Mouse (Mus musculus) embryo, embryonic 11 days (tissue): ENCODE results near the gene Naa25.

ENCODE experiments used
- DNase-seq: peaks from one replicate; pipeline ENCODE4 v3.0.0-alpha.2; 2015

Gene Naa25

DNA sequence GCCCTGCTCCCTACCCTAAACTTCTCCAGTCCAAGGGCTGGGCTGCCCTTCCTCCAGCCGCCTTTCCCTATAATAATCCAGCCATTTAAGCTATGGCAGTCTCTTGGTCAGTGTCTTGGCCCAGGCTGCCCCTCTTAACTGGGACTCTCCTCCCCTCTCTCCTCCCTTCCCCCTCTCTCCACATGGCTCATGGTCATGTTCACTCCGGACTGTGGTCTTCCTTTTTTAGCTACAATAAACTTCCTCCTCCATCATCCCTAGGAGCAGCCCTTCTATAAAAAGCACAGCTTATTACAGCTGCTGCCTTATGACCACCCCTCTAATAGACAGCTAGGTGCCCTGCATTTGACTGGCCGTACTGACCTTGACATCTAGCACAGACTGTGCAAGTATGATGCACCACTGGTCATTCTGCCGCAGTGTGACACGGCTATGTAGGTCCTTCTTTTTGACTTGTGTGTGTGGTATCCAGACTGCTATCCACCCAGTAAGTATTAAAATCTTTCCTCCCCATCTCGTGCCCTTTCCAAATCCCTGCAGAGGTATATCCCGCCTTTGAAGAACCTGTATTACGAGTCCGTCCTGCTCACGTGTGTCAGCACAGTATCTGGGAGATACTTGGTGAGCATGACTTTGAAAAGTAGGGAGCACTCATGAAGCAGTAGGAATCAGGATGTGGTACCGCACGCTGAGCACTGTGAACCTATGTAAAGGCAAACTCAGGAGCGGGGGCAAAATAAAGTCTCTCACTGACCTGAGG, 56.2 kb downstream of the Naa25 start:
- no peak for DNase-seq

DNA sequence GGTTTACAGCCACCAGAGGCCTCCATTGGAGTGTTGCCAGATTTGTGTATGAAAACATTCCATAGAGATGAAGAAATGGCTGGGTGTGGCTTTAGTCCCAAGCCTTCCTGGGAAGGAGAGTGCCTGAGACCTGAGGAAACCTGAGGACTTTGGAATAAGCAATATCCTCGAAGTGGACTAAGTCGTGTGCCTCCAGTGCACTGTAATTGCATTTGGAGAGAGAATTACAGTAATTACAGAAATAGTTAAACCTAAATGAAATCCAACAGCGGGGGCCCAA, 56.7 kb downstream of the Naa25 start:
- DNase-seq, result no peak

DNA sequence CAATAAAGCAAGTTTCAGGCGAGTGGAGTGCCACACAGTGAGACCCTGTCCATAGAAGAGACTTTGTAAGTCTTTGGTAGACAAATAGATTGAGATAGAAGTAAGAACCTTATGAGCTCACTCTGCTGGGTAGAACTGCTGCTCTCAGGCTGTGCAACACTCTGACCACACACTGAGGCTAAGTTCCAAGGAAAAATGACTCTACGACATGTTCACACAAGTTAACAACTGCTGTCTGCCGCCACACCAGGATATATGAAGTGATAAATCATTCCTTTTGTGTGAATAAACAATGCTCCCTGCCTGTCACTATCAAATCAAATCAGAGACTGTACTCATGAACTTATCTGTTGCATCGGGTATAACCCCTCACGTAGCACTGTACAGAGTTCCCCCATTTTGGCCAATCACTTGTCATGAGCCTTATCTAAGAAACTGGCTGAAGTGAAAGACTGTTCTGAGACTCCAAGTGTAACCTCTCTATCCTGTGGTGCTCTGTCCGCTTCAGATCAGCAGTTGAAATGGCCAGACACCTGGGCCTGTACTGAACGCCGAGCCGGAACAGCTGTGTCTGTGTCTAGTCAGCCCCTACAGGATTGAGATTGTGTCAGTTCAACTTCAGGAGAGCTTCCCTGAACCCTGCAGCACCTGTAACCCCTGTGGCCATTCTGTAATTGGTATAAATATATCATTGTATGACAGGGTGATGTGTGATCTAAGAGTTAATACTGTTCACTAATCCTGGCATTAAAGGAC, 58.0 kb downstream of the Naa25 start:
- DNase-seq, result no peak

DNA sequence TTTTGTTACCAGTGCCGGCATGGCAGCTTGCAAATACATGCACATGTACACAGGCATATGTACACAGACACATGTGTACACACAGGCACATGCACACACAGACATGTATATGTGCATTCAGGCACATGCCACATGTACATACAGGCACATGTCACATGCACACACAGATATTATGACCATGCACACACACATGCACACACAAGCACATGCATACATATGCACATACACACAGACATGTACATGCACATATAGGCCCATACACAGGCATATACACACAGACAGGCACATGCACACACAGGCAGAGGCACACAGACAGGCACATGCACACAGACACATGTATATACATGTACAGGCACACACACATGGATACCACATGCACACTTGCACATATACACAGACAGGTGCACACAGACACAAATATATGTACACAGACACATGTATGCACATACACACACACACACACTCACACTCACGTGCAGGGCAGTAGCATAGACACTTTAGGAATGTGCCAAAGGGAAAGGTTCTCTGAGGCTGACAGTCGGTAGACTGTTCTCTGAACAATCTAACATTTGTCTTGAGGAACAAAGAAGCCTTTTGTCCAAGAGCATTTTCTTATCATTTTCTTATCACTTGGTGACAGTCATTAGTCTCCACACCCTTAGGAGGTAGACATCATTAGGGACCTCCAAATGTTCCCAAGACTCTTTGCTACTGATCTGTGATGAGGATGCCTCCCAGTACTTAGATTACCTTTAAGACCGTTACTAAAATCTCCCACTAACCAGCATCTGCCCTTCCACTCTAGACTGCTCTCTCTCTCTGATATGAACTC, 63.8 kb downstream of the Naa25 start:
- DNase-seq, result no peak

DNA sequence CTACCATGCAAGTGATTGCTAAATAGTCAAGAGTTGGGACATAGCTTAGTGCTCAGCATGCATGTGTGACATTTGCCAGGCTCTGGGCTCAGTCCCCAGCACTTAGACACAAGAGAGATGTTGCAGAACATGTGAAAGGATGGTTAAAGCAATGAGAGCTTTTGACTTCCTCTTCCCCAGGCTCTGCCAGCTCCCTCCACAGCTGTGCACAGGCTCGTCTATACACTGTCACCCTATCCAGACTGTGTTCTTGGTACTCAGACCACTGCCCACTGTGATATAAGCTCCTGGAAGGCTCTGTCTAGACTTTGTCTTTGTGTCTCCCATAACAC, 64.4 kb downstream of the Naa25 start:
- DNase-seq, result no peak

DNA sequence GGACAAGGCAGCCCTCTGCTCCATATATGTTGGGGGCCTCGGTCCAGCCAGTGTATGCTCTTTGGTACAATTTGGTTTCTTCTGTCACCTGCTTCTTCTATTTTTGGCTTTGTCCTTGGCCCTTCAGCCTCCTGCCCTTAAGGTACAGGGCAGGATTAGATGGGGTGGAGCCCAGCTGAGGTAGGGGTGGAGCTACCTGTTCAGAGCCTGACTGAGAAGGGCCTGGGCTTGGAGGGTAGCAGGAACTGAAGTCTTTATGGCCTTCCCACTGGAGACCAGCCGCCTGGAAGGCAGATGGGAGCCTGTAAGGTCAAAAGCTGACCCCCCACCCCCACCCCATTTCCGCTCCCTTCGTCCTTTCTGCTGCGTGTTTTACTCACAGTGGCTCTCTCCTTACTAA, 65.2 kb downstream of the Naa25 start:
- DNase-seq, result no peak

DNA sequence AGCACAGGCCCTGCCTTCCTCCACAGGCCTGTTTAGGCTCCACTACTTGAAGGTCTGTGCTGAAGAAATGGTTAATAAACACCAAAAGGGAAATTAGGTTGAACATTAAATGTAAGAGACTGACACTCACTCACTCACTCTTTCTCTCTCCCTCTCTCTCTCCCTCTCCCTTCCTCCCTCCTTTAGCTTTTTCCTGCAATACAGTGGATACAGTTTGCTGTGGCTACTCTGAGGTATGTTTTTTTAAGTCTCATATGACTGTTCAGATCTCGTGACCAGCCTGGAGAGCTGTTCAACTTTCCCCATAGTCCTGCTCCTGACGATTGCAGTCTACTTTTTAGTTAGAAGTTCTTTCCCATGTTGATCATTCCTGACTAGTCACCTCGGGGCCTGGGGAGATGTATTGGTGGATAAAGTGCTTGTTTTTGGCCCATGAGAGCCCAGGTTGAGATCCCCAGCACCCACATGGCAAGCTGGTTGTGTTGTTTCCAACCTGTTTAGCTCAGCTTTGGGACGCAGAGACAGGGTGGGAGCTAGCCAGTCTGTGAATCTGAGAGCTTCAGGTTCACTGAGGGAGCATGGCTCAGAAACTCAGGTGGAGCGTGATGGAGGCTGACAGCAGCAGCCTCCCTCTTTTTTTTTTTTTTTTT, 66.0 kb downstream of the Naa25 start:
- DNase-seq, result no peak

DNA sequence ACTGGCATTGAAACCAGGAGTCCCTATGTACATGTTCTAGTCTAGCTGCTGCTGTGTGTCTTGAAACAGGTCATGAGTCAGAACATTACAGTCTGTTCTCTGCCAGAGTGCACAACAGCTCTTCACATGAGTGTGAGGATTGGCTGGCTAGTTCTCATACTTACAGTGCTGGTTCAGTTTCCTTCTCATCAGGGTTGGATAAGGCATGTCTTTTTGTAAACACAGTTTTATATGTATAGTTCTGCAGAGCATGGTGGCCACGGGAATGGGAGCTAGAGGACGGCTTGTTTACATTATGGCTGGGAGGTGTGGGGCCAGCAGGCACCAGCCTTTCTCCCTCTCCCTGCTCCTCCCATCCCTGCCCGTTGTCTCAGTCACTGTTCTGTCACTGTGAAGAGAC, 71.8 kb downstream of the Naa25 start:
- no peak for DNase-seq

DNA sequence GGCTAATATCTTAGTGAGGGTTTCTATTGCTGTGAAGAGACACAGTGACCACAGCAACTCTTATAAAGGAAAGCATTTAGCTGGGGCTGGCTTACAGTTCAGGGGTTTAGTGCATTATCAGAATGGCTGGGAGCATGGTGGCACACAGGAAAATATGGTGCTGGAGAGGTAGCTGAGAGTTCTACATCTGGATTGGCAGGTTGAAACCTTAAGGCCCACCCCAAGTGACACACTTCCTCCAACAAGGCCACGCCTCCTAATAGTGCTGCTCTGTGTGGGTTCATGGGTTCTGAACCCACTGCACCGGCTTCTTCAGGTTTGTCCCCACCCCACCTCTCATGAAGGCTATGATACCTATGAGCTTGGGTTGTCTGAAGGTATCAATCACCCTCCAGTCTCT, 74.7 kb downstream of the Naa25 start:
- DNase-seq, result no peak

DNA sequence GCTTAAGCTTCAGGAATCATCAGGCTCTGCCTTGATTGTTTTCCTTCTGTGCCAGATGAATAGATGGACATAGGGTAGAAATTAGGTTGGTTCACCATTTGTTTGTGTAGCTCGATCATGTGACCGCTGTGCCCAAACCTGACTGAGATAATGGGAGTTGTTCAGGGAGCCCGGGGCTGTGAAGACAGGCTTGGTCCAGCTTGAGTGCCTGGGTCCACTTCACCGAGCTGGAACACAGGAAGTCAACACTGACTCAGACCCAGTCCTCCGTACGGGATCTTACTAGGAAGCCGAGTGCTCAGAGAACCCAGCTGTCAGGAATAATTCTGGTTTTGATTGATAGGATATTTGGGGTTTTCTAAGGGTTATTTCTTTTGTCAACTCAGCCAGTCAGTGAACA, 76.9 kb downstream of the Naa25 start:
- no peak for DNase-seq

DNA sequence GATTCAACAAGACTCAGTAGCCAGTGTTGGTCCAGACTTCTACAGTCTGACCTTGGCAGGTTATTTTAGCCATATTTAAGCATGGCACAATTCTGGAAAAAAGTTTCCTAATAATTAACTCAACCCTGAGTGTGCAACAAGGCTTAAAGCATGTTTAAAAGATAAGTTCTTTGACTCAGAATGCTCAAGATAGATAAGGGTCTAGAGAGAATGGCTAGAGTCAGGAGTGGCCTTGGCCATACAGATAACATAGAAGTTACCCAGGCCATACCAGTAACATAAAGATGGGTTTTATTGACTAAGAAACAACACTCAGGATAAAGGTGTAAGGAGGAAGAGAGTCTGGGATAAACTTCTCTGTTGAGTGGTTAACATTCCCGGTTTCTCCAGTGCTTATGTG, 78.3 kb downstream of the Naa25 start:
- no peak for DNase-seq

DNA sequence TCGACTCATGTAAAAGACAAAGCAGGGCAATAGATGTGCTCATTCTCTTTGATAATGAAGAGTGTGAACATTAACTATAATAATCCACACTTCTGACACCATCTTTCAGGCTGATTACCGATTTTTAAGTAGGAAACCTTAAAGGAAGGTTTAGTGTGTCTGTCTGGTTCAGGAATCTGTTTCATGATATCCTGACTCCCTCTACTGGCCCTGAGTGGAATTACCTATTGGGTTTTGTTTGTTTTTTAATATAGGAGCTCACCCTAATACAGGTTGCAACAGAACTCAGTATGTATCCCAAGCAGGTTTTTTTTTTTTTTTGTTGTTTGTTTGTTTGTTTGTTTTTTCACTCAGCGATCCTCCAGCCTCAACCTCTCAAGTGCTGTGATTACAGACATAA, 79.9 kb downstream of the Naa25 start:
- DNase-seq, result peak; percentile 78

DNA sequence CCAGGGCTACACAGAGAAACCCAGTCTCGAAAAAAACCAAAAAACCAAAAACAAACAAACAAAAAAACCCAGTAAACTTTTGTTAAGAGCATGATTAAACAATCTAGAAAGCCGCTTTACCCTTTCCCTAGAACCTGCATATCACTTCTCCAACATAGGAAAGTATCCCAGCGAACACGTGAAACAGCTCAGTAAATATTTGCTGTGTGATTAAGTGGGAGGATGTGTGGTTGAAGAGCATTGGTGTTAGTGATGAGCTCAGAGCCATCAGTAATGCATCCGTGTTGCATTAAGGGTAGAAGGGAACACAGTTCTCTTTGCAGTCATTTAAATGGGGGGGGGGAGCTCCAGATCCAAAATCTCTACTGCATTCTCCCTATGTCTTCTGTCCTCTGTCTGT, 87.1 kb downstream of the Naa25 start:
- no peak for DNase-seq

DNA sequence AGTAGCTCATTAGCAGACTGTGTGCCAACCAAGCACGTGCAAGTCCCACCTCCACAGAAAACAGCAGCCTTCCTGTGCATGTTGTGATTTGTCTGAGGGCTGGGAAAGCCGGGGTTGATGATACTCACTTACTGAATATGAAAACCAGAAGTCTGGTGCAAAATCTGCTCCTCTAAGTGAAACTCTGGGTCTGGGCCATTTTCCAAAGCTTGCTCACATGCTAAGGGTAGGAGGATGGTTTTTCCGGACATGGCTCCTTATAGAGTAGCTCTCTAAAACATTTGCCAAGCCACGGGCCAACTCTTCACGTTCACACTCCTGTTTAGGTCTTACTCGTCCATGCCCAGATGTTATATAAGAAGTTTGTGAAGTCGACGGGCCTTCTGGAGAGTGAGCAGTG, 95.6 kb downstream of the Naa25 start:
- no peak for DNase-seq
